ENCODE assay signal across 10 mouse cellular contexts in the genomic region with DNA sequence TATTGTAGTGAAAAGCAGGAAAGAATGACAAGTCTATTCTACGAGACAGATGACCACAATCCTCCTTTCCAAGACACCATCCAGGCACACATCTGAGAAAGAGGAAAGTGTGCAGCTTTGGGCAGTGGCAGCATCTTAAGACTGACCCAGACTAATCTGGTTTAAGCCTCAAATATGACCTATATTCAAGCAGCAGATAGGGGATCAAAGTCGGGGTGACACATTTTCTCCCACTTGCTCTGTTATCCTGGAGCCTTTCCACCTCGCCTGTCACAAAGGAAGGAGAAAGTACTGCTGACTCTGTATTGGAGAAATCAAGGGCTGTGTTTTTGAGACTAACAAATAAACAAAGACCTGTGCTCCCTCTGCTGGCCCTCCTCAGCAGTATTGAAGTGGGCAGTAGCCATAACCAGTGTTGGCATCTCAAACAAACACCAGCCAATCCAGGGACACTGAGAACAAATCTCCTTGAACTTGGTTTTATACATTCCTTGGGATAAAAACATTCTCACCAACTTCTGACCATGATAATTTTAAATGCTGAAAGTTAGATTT. TPM values are rescaled to one million over a fixed set of nuclear protein-coding genes. Genes with fewer than 3 reads are reported as not detected.
DNase-seq lines count a peak whose midpoint lies in the region; ATAC-seq and TF ChIP-seq lines count a peak whose summit lies in the region.
"Had no signal": no experiment of that assay in that cellular context is flagged by ENCODE, and none has a peak within 500 bp of the region (broad histone marks: within the 10 kb centered on the region; RNA-seq: fewer than 3 reads in every experiment).

No protein-coding gene starts in this region.

- in situ Hi-C loops in Patski (cut with MboI; ENCODE audit: low pct_unique_long_range_greater_than_20kb): no loop called here

- peaks cover 14% of the 10 kb centered on the region for H3K4me1 ChIP-seq in hindbrain, embryonic 16.5 days (ENCODE audit: control insufficient read depth, insufficient read depth, low read depth, low read length)
- H3K4me1 ChIP-seq: liver, embryonic 15.5 days had no signal

- peak; percentile 14 to 72 for DNase-seq in adrenal gland, adult (ENCODE audit: inconsistent age in 2 of 2, low spot score in 1 of 2)
- no peak for DNase-seq in adrenal gland, postnatal 4 days (ENCODE audit: low spot score in 2 of 2)
- peak; percentile 33 for DNase-seq in kidney, postnatal 10 days
- no peak for DNase-seq in kidney, adult 18-20 months
- no peak for DNase-seq in Patski (ENCODE audit: low read depth, low spot score)
- DNase-seq in ovary, postnatal 36 days (ENCODE audit: low spot score): no peak
- no peak for DNase-seq in left cerebral cortex, adult 11 months (ENCODE audit: low spot score)

- no peak for ATAC-seq in Patski
- ATAC-seq in hindbrain, embryonic 16.5 days: peak; percentile 53; the same call in 1 of the 2 replicates

- CTCF ChIA-PET in Patski (lab: Charles Lee): interaction anchor here (1.2 to 1.6 kb wide), 4 partner anchors 11 to 158 kb away, joined by 3 to 4 read pairs (median 4); no protein-coding TSS in a partner anchor

- no peak overlapping the region for H3K27ac ChIP-seq in hindbrain, embryonic 16.5 days (ENCODE audit: low read depth, low read length)
- H3K27ac ChIP-seq: heart, embryonic 15.5 days; liver, embryonic 15.5 days had no signal

- POLR2A ChIA-PET in Patski (lab: Charles Lee): no interaction called here

- WGBS in hindbrain, embryonic 16.5 days: 51% methylated on average over 3 of the region's 3 CpGs

- H3K27me3 ChIP-seq in Patski: no peaks in the 10 kb centered on the region
- no peaks in the 10 kb centered on the region for H3K27me3 ChIP-seq in hindbrain, embryonic 16.5 days (replicated peaks; ENCODE audit: control insufficient read depth, insufficient read depth, low read length)
- H3K27me3 ChIP-seq: heart, embryonic 15.5 days; liver, embryonic 15.5 days had no signal

- H3K4me2 ChIP-seq in hindbrain, embryonic 16.5 days (ENCODE audit: low read length): no peak overlapping the region
- H3K4me2 ChIP-seq: heart, embryonic 15.5 days; liver, embryonic 15.5 days had no signal

- H3K9me3 ChIP-seq in hindbrain, embryonic 16.5 days (ENCODE audit: control insufficient read depth, low read length): no peaks in the 10 kb centered on the region
- H3K9me3 ChIP-seq: heart, embryonic 15.5 days; liver, embryonic 15.5 days had no signal

- no peak overlapping the region for H3K9ac ChIP-seq in hindbrain, embryonic 16.5 days (ENCODE audit: low read depth, low read length)
- H3K9ac ChIP-seq: heart, embryonic 15.5 days; liver, embryonic 15.5 days had no signal

- H3K36me3 ChIP-seq in hindbrain, embryonic 16.5 days (ENCODE audit: control insufficient read depth, insufficient read depth, low read length): no peaks in the 10 kb centered on the region
- H3K36me3 ChIP-seq: heart, embryonic 15.5 days; liver, embryonic 15.5 days had no signal

- H3K4me3 ChIP-seq in hindbrain, embryonic 16.5 days (ENCODE audit: low read length): no peak overlapping the region
- H3K4me3 ChIP-seq: heart, embryonic 15.5 days; liver, embryonic 15.5 days had no signal

- peak; percentile 64 for TF ChIP-seq CTCF in Patski (IDR thresholded peaks at IDR 0.05)

RNA-seq across cellular contexts. Expression of a gene that starts 34.7 kb away (rescaled TPM):
- 10 to 100 TPM; 16.6 to 16.8 TPM for total RNA-seq in adrenal gland, postnatal 4 days (2021)
- not detected for polyA plus RNA-seq in Patski (2021)
- 1.9 and 2.3 TPM in 2 replicates for polyA plus RNA-seq in hindbrain, embryonic 16.5 days (2015; fragmentation: Nextera tagmentation; extraction: Ambion mirVana)
- polyA plus RNA-seq: heart, embryonic 15.5 days; liver, embryonic 15.5 days had no signal

Comparison
In these comparisons a context has a peak if more than half of its experiments do, and no peak if none do; other contexts are left out.
1. DNase-seq: peak in adrenal gland, adult (2 of 2) and kidney, postnatal 10 days (single experiment); none in adrenal gland, postnatal 4 days (0 of 2), kidney, adult 18-20 months (single experiment), Patski (single experiment), ovary, postnatal 36 days (single experiment) and left cerebral cortex, adult 11 months (single experiment).